Mouse (Mus musculus) embryonic facial prominence, embryonic 13.5 days (tissue): ENCODE data around the gene Dusp23. TPM values are rescaled to one million over a fixed set of nuclear protein-coding genes. Genes with fewer than 3 reads are reported as not detected.

Experiments used
- ATAC-seq: fragments of 200-750 bp; cut with Nextera tagmentation; 2 replicates; pipeline ENCODE4 v1.8.0; 2017; ENCODE audit warnings: low read depth; ENCODE audit not compliant: insufficient number of reproducible peaks, insufficient read depth, low FRiP score, low TSS enrichment
- H3K27ac ChIP-seq: fragments of 300-500 bp; sonication (generic); 2 replicates; pipeline ENCODE4 v1.5.1; 2015; ENCODE audit warnings: moderate library complexity, mild to moderate bottlenecking, inconsistent platforms
- H3K27me3 ChIP-seq: fragments of 300-500 bp; sonication (generic); 2 replicates; pipeline ENCODE4 v1.6.1; 2015; ENCODE audit warnings: mild to moderate bottlenecking, inconsistent platforms
- H3K36me3 ChIP-seq: fragments of 300-500 bp; sonication (generic); 2 replicates; pipeline ENCODE4 v1.6.1; 2015; ENCODE audit warnings: mild to moderate bottlenecking, inconsistent platforms
- H3K4me1 ChIP-seq: fragments of 300-500 bp; sonication (generic); 2 replicates; pipeline ENCODE4 v1.6.1; 2015; ENCODE audit warnings: inconsistent platforms
- H3K4me2 ChIP-seq: fragments of 300-500 bp; sonication (generic); 2 replicates; pipeline ENCODE4 v1.6.1; 2015; ENCODE audit warnings: moderate library complexity, mild to moderate bottlenecking, inconsistent platforms
- H3K4me3 ChIP-seq: fragments of 300-500 bp; sonication (generic); 2 replicates; pipeline ENCODE4 v1.5.1; 2015; ENCODE audit warnings: mild to moderate bottlenecking, inconsistent platforms
- H3K9ac ChIP-seq: fragments of 300-500 bp; sonication (generic); 2 replicates; pipeline ENCODE4 v1.6.1; 2015; ENCODE audit warnings: mild to moderate bottlenecking, inconsistent platforms
- H3K9me3 ChIP-seq: fragments of 300-500 bp; sonication (generic); 2 replicates; pipeline ENCODE4 v1.6.1; 2016; ENCODE audit warnings: inconsistent platforms
- WGBS: fragments of 180-500 bp; shearing (Covaris S2); methylation state at CpG from one replicate; pipeline ENCODE4 v1.1.7; 2015; ENCODE audit warnings: mixed read lengths; 5-methylcytosine and 5-hydroxymethylcytosine counted together
- polyA plus RNA-seq: library from polyadenylated mRNA; unstranded; fragments of >200 nt; fragmentation: Nextera tagmentation; extraction: Ambion mirVana; gene quantifications from 2 replicates; pipeline ENCODE4 v1.2.1, GENCODE M21; 2015

The Dusp23 gene
- polyA plus RNA-seq, 1 experiment from 2014 or later: 13.2 TPM

- no peak overlapping the region for H3K4me3 ChIP-seq
- no peak for ATAC-seq
- no peaks in the 10 kb centered on the region for H3K27me3 ChIP-seq
- H3K27ac ChIP-seq: no peak overlapping the region
- no peaks in the 10 kb centered on the region for H3K9me3 ChIP-seq
- H3K9ac ChIP-seq: no peak overlapping the region
- 77% methylated on average over 9 of the region's 9 CpGs for WGBS
- H3K4me1 ChIP-seq: 0 out of 2 replicates have a peak, but pooled peaks cover 3% of the 10 kb centered on the region
- H3K4me2 ChIP-seq: no peak overlapping the region
- H3K36me3 ChIP-seq: no peaks in the 10 kb centered on the region
Observed at GRCm38 (mm10) chr1:172649396-172649795, 16.6 kb upstream of the Dusp23 start.

GRCm38 (mm10) chr1:172647236-172647635 is 14.5 kb upstream of the Dusp23 start:
- Histone ChIP-seq H3K4me1 (0 out of 2 replicates have a peak, but pooled peaks cover 3% of the 10 kb centered on the region), H3K9me3 (no peaks in the 10 kb centered on the region), H3K36me3 (no peaks in the 10 kb centered on the region), H3K4me3 (no peak overlapping the region), H3K27ac (no peak overlapping the region), H3K9ac (no peak overlapping the region), H3K27me3 (no peaks in the 10 kb centered on the region), H3K4me2 (no peak overlapping the region)
- ATAC-seq: no peak
- WGBS: 14% methylated on average over 4 of the region's 4 CpGs

- no peak for ATAC-seq
- Histone ChIP-seq H3K9ac (no peak overlapping the region), H3K4me3 (no peak overlapping the region), H3K9me3 (no peaks in the 10 kb centered on the region), H3K4me1 (no peaks in the 10 kb centered on the region), H3K27ac (0 out of 2 replicates have a peak overlapping the region, but pooled peaks have one; percentile 51), H3K4me2 (no peak overlapping the region), H3K27me3 (0 out of 2 replicates have a peak, but pooled peaks cover 3% of the 10 kb centered on the region), H3K36me3 (no peaks in the 10 kb centered on the region)
- 49% methylated on average over 2 of the region's 2 CpGs for WGBS
Observed at GRCm38 (mm10) chr1:172638781-172639180, 6.0 kb upstream of the Dusp23 start.

GRCm38 (mm10) chr1:172637801-172638200 is 5.0 kb upstream of the Dusp23 start:
- Histone ChIP-seq H3K4me3 (no peak overlapping the region), H3K4me1 (no peaks in the 10 kb centered on the region), H3K4me2 (no peak overlapping the region), H3K9ac (no peak overlapping the region), H3K27me3 (0 out of 2 replicates have a peak, but pooled peaks cover 3% of the 10 kb centered on the region), H3K36me3 (no peaks in the 10 kb centered on the region), H3K27ac (no peak overlapping the region), H3K9me3 (no peaks in the 10 kb centered on the region)
- 61% methylated on average over 4 of the region's 4 CpGs for WGBS
- no peak for ATAC-seq

- no peak for ATAC-seq
- H3K36me3 ChIP-seq: no peaks in the 10 kb centered on the region
- no peak overlapping the region for H3K4me2 ChIP-seq
- H3K4me3 ChIP-seq: no peak overlapping the region
- 0 out of 2 replicates have a peak, but pooled peaks cover 3% of the 10 kb centered on the region for H3K27me3 ChIP-seq
- 83% methylated on average over 5 of the region's 5 CpGs for WGBS
- no peak overlapping the region for H3K27ac ChIP-seq
- no peaks in the 10 kb centered on the region for H3K4me1 ChIP-seq
- H3K9ac ChIP-seq: no peak overlapping the region
- H3K9me3 ChIP-seq: no peaks in the 10 kb centered on the region
Observed at GRCm38 (mm10) chr1:172636266-172636665, 3.5 kb upstream of the Dusp23 start.

- H3K27me3 ChIP-seq: no peaks in the 10 kb centered on the region
- no peak overlapping the region for H3K4me3 ChIP-seq
- peaks cover 2% of the 10 kb centered on the region; the same call in 1 of the 2 replicates for H3K4me1 ChIP-seq
- H3K9ac ChIP-seq: no peak overlapping the region
- no peaks in the 10 kb centered on the region for H3K36me3 ChIP-seq
- 57% methylated on average over 4 of the region's 4 CpGs for whole genome bisulfite sequencing
- no peaks in the 10 kb centered on the region for H3K9me3 ChIP-seq
- no peak overlapping the region for H3K4me2 ChIP-seq
- H3K27ac ChIP-seq: no peak overlapping the region
- no peak for ATAC-seq
Observed at GRCm38 (mm10) chr1:172635258-172635657, 2.5 kb upstream of the Dusp23 start.

- Histone ChIP-seq H3K4me2 (no peak overlapping the region), H3K27me3 (no peaks in the 10 kb centered on the region), H3K9ac (no peak overlapping the region), H3K9me3 (no peaks in the 10 kb centered on the region), H3K4me3 (no peak overlapping the region), H3K4me1 (peaks cover 13% of the 10 kb centered on the region), H3K36me3 (no peaks in the 10 kb centered on the region), H3K27ac (peak overlapping the region; percentile 2; the same call in 1 of the 2 replicates)
- ATAC-seq: no peak
- 92% methylated on average over 2 of the region's 2 CpGs for WGBS
Observed at GRCm38 (mm10) chr1:172634136-172634535, 1.4 kb upstream of the Dusp23 start.

GRCm38 (mm10) chr1:172631721-172632120 is 1.0 kb downstream of the Dusp23 start:
- Histone ChIP-seq H3K27me3 (no peaks in the 10 kb centered on the region), H3K4me1 (peaks cover 13% of the 10 kb centered on the region), H3K4me3 (no peak overlapping the region), H3K36me3 (no peaks in the 10 kb centered on the region), H3K9me3 (no peaks in the 10 kb centered on the region), H3K27ac (no peak overlapping the region), H3K4me2 (no peak overlapping the region), H3K9ac (no peak overlapping the region)
- no peak for ATAC-seq
- 87% methylated on average over 5 of the region's 5 CpGs for WGBS

GRCm38 (mm10) chr1:172629831-172630230 is 2.9 kb downstream of the Dusp23 start:
- H3K4me2 ChIP-seq: no peak overlapping the region
- H3K36me3 ChIP-seq: no peaks in the 10 kb centered on the region
- no peaks in the 10 kb centered on the region for H3K9me3 ChIP-seq
- ATAC-seq: no peak
- 0 out of 2 replicates have a peak overlapping the region, but pooled peaks have one; percentile 28 for H3K27ac ChIP-seq
- H3K4me3 ChIP-seq: no peak overlapping the region
- peaks cover 13% of the 10 kb centered on the region for H3K4me1 ChIP-seq
- no peaks in the 10 kb centered on the region for H3K27me3 ChIP-seq
- 18% methylated on average over 7 of the region's 7 CpGs for WGBS
- H3K9ac ChIP-seq: no peak overlapping the region

- WGBS: 93% methylated on average over 3 of the region's 3 CpGs
- peaks cover 13% of the 10 kb centered on the region for H3K4me1 ChIP-seq
- no peaks in the 10 kb centered on the region for H3K9me3 ChIP-seq
- H3K27ac ChIP-seq: no peak overlapping the region
- H3K27me3 ChIP-seq: no peaks in the 10 kb centered on the region
- no peaks in the 10 kb centered on the region for H3K36me3 ChIP-seq
- H3K9ac ChIP-seq: no peak overlapping the region
- no peak overlapping the region for H3K4me2 ChIP-seq
- no peak overlapping the region for H3K4me3 ChIP-seq
- ATAC-seq: no peak
Observed at GRCm38 (mm10) chr1:172626306-172626705, 6.5 kb downstream of the Dusp23 start.

GRCm38 (mm10) chr1:172624081-172624480 is 8.7 kb downstream of the Dusp23 start:
- H3K4me2 ChIP-seq: no peak overlapping the region
- no peaks in the 10 kb centered on the region for H3K9me3 ChIP-seq
- H3K9ac ChIP-seq: no peak overlapping the region
- 81% methylated on average over 3 of the region's 3 CpGs for WGBS
- no peak for ATAC-seq
- H3K27me3 ChIP-seq: peaks cover 7% of the 10 kb centered on the region; the same call in 1 of the 2 replicates
- no peaks in the 10 kb centered on the region for H3K4me1 ChIP-seq
- H3K4me3 ChIP-seq: no peak overlapping the region
- H3K27ac ChIP-seq: no peak overlapping the region
- no peaks in the 10 kb centered on the region for H3K36me3 ChIP-seq

GRCm38 (mm10) chr1:172623599-172623998 is 9.2 kb downstream of the Dusp23 start:
- H3K4me3 ChIP-seq: no peak overlapping the region
- no peak overlapping the region for H3K27ac ChIP-seq
- no peaks in the 10 kb centered on the region for H3K36me3 ChIP-seq
- H3K9ac ChIP-seq: no peak overlapping the region
- H3K9me3 ChIP-seq: no peaks in the 10 kb centered on the region
- ATAC-seq: no peak
- peaks cover 7% of the 10 kb centered on the region; the same call in 1 of the 2 replicates for H3K27me3 ChIP-seq
- 62% methylated on average over 5 of the region's 5 CpGs for WGBS
- no peaks in the 10 kb centered on the region for H3K4me1 ChIP-seq
- no peak overlapping the region for H3K4me2 ChIP-seq
